Mouse (Mus musculus) liver, adult 2 months (tissue): ENCODE data around the gene Dock9.

Experiments used
- CTCF ChIP-seq: fragments of 200-500 bp; IDR thresholded peaks from 2 replicates; pipeline ENCODE4 v1.5.1; 2011; ENCODE audit warnings: low read depth, low read length, control low read depth
- POLR2A ChIP-seq: fragments of 200-500 bp; IDR thresholded peaks from 2 replicates; pipeline ENCODE4 v1.6.1; 2011; ENCODE audit warnings: low read length, control low read depth; ENCODE audit not compliant: insufficient read depth; ENCODE audit errors: extremely low read depth

GRCm38 (mm10) chr14:121678445-121678844 lies 119.2 kb downstream of the Dock9 start:
- TF ChIP-seq CTCF = no peak
- no peak for TF ChIP-seq POLR2A
